Mouse (Mus musculus): Measurements from ENCODE around the gene Olfr1282. TPM values are rescaled to one million over a fixed set of nuclear protein-coding genes. Genes with fewer than 3 reads are reported as not detected.
"Not testable (repeated sequence)": the region's sequence is repeated elsewhere in the genome, so short reads cannot be mapped to it uniquely, and the experiment has no call there.

Olfr1282 gene
- not detected in 2 replicates for polyA plus RNA-seq (2012; rRNA removed)

DNA sequence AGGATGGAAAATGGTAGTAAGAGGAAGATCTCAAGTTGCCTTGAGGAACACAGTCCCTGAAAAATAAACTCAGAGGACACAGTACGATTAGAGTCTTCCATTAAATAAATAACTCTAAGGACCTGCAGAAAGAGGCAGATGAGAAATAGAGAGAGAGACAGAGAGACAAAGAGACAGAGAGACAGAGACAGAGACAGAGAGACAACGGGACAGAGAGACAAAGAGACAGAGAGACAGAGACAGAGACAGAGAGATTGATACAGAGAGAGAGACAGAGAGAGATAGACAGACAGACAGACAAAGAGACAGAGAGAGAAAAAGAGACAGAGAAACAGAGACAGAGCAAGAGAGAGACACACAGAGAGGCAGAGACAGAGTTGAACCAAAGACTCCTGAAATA lies at the start of gene Olfr1282:
TSS of gene Olfr1282 (minus strand) at position 101 of the 400 bp plus-strand sequence.
- H3K27me3 ChIP-seq (ENCODE audit: control insufficient read depth, insufficient read depth, low read length): no peaks in the 10 kb centered on the region
- H3K4me3 ChIP-seq (ENCODE audit: control insufficient read depth, low read depth, low read length): no peak within 1 kb of the TSS
- no peaks in the 10 kb centered on the region for H3K36me3 ChIP-seq (ENCODE audit: control insufficient read depth, insufficient read depth, low read length)
- H3K27ac ChIP-seq (ENCODE audit: control insufficient read depth, insufficient read depth, low read depth, low read length): no peak within 1 kb of the TSS
- no peak for TF ChIP-seq CTCF (IDR thresholded peaks at IDR 0.05; ENCODE audit: control insufficient read depth, insufficient read depth, insufficient replicate concordance, low read depth, low read length)
- no peak for TF ChIP-seq POLR2A (IDR thresholded peaks at IDR 0.05; ENCODE audit: control insufficient read depth, low read depth, low read length)
- H3K4me1 ChIP-seq (ENCODE audit: control insufficient read depth, insufficient read depth, low read length): no peaks in the 10 kb centered on the region

DNA sequence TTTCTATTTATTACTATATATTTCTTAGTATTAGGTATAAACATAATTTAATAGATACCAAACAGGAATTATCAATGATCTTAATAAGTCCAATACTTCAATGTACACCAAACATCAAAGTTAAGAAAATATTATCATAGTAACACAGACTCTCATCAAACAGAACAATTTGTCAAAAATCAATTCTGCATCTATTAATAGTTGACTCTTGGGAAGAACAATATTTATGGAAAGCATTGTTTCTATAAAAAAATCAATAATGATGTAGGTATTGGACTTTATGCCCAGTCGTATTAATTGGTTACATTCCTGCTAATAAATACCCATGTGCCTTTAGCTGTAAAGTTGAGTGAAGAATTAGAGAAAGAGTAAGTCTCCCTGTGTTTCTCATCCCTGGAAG lies 39.3 kb upstream of the Olfr1282 start, which contains the start of gene Olfr1284:
TSS of gene Olfr1284 (plus strand) at position 301 of the 400 bp plus-strand sequence.
- Histone ChIP-seq H3K4me1 (ENCODE audit: control insufficient read depth, insufficient read depth, low read length) (no peaks in the 10 kb centered on the region), H3K27ac (ENCODE audit: control insufficient read depth, insufficient read depth, low read depth, low read length) (no peak within 1 kb of the TSS)
- TF ChIP-seq CTCF (IDR thresholded peaks at IDR 0.05; ENCODE audit: control insufficient read depth, insufficient read depth, insufficient replicate concordance, low read depth, low read length) (no peak), POLR2A (IDR thresholded peaks at IDR 0.05; ENCODE audit: control insufficient read depth, low read depth, low read length) (no peak)

DNA sequence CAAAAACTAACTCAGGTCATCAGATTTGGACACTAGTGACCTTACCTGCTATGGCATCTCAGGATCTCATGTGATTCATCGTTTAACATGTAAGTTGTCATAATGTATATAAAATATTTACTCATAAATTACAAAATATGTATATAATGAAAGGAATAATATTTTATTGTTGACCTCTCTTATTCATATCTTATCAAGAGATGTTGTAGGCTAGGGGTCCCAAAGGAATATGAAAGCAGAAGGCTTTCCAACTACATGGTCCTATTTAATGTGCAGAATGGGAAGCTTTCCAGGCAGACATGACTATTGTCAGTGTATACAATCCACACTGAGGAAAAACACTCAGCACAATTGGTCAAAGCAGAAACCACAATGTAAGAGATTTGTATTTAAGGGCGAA lies 30.6 kb upstream of the Olfr1282 start, which contains the start of gene Olfr1283:
TSS of gene Olfr1283 (plus strand) at position 301 of the 400 bp plus-strand sequence.
- no peak for TF ChIP-seq CTCF (IDR thresholded peaks at IDR 0.05; ENCODE audit: control insufficient read depth, insufficient read depth, insufficient replicate concordance, low read depth, low read length)
- TF ChIP-seq POLR2A (IDR thresholded peaks at IDR 0.05; ENCODE audit: control insufficient read depth, low read depth, low read length): no peak
- H3K27me3 ChIP-seq (ENCODE audit: control insufficient read depth, insufficient read depth, low read length): no peaks in the 10 kb centered on the region
- H3K4me3 ChIP-seq (ENCODE audit: control insufficient read depth, low read depth, low read length): no peak within 1 kb of the TSS
- H3K27ac ChIP-seq (ENCODE audit: control insufficient read depth, insufficient read depth, low read depth, low read length): no peak within 1 kb of the TSS
- no peaks in the 10 kb centered on the region for H3K36me3 ChIP-seq (ENCODE audit: control insufficient read depth, insufficient read depth, low read length)
- no peaks in the 10 kb centered on the region for H3K4me1 ChIP-seq (ENCODE audit: control insufficient read depth, insufficient read depth, low read length)

More for the DNA sequence above, 39.3 kb upstream of the Olfr1282 start, which contains the start of gene Olfr1284:
- Histone ChIP-seq H3K36me3 (ENCODE audit: control insufficient read depth, insufficient read depth, low read length) (no peaks in the 10 kb centered on the region), H3K4me3 (ENCODE audit: control insufficient read depth, low read depth, low read length) (no peak within 1 kb of the TSS), H3K27me3 (ENCODE audit: control insufficient read depth, insufficient read depth, low read length) (no peaks in the 10 kb centered on the region)

DNA sequence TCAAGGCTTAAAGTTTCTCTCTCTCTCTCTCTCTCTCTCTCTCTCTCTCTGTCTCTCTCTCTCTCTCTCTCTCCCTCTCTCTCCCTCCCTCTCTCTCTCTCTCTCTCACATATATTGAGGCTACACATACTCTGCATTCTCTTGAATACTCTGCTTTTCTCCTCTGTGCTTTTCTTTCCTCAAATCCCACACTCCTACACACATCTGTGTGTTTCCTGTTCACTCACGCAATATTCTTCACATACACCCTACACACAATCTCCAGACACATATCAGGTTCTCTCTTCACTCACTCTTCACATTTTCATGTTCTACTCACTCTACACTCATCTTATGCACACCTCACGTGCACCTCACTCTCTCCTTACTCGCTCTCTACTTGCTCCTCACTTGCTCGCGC lies 2.2 kb downstream of the Olfr1282 start:
- H3K27me3 ChIP-seq (ENCODE audit: control insufficient read depth, insufficient read depth, low read length); H3K4me3 ChIP-seq (ENCODE audit: control insufficient read depth, low read depth, low read length); H3K27ac ChIP-seq (ENCODE audit: control insufficient read depth, insufficient read depth, low read depth, low read length); H3K4me1 ChIP-seq (ENCODE audit: control insufficient read depth, insufficient read depth, low read length); H3K36me3 ChIP-seq (ENCODE audit: control insufficient read depth, insufficient read depth, low read length): not testable (repeated sequence)

DNA sequence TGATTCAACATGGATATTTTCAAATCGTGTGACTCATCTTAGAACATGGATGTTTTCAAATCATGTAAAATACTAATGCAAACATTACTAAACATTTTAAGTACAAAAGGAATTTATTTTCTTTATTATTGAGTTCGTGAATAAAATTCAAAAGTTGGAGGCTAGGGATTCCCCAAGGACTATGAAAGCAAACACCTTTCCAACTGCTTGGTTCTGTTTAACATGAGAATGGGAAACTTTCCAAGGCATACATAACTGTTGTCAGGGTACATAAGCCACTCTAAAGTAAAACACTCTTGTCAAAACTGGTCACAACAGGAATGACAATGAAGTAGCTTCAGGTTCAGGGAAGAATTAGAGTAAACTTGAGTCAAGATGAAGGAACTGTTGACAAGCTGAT lies 9.7 kb downstream of the Olfr1282 start, which contains the start of gene Olfr1281:
TSS of gene Olfr1281 (plus strand) at position 301 of the 400 bp plus-strand sequence.
- no peaks in the 10 kb centered on the region for H3K4me1 ChIP-seq (ENCODE audit: control insufficient read depth, insufficient read depth, low read length)
- TF ChIP-seq POLR2A (IDR thresholded peaks at IDR 0.05; ENCODE audit: control insufficient read depth, low read depth, low read length) (no peak), CTCF (IDR thresholded peaks at IDR 0.05; ENCODE audit: control insufficient read depth, insufficient read depth, insufficient replicate concordance, low read depth, low read length) (no peak)
- H3K27ac ChIP-seq (ENCODE audit: control insufficient read depth, insufficient read depth, low read depth, low read length): no peak within 1 kb of the TSS
- H3K4me3 ChIP-seq (ENCODE audit: control insufficient read depth, low read depth, low read length): no peak within 1 kb of the TSS
- no peaks in the 10 kb centered on the region for H3K27me3 ChIP-seq (ENCODE audit: control insufficient read depth, insufficient read depth, low read length)
- H3K36me3 ChIP-seq (ENCODE audit: control insufficient read depth, insufficient read depth, low read length): no peaks in the 10 kb centered on the region

DNA sequence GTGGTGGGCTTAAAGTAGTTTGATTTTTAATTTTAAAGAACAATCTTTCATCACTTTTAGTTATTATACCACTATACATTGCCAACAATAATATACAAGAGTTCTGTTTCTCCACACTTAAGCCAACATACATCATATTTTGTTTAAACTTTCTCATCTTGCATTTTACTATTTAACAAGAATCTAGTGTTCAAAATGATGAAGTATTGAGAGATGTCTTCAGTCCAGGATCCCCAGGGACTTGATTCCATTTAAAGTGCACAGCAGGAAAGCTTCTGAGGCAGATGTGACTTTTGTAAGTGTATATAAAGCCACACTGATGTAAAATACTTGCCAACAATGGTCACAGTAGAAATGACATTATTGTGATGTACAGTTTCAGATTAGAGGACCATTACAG lies 22.2 kb downstream of the Olfr1282 start, which contains the start of gene Olfr1280:
TSS of gene Olfr1280 (plus strand) at position 301 of the 400 bp plus-strand sequence.
- Histone ChIP-seq H3K27ac (ENCODE audit: control insufficient read depth, insufficient read depth, low read depth, low read length) (no peak within 1 kb of the TSS), H3K4me1 (ENCODE audit: control insufficient read depth, insufficient read depth, low read length) (no peaks in the 10 kb centered on the region), H3K4me3 (ENCODE audit: control insufficient read depth, low read depth, low read length) (no peak within 1 kb of the TSS), H3K27me3 (ENCODE audit: control insufficient read depth, insufficient read depth, low read length) (no peaks in the 10 kb centered on the region), H3K36me3 (ENCODE audit: control insufficient read depth, insufficient read depth, low read length) (no peaks in the 10 kb centered on the region)
- TF ChIP-seq CTCF (IDR thresholded peaks at IDR 0.05; ENCODE audit: control insufficient read depth, insufficient read depth, insufficient replicate concordance, low read depth, low read length): no peak
- no peak for TF ChIP-seq POLR2A (IDR thresholded peaks at IDR 0.05; ENCODE audit: control insufficient read depth, low read depth, low read length)

DNA sequence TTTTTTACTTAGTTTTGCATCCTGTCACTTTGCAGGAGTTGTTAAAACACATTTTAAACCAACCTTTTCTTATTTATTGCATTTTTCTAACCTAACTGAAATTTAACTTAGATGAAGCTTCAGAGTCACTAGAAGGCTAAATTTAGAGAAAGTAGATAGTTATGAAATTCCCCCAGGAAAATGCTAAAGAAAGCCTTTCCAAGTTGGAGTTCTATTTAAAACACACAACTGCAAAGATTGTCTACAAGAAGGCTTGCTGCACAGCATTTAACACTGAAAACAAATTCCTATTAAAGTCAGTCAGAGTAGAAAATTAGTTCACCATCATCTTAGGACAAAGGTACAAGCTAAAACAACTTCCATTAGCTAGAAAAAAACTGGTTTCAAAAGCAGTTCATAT lies 35.5 kb downstream of the Olfr1282 start, which contains the start of gene Olfr1279:
TSS of gene Olfr1279 (plus strand) at position 262 of the 400 bp plus-strand sequence.
- TF ChIP-seq CTCF (IDR thresholded peaks at IDR 0.05; ENCODE audit: control insufficient read depth, insufficient read depth, insufficient replicate concordance, low read depth, low read length) (no peak), POLR2A (IDR thresholded peaks at IDR 0.05; ENCODE audit: control insufficient read depth, low read depth, low read length) (no peak)
- Histone ChIP-seq H3K27ac (ENCODE audit: control insufficient read depth, insufficient read depth, low read depth, low read length) (no peak within 1 kb of the TSS), H3K4me1 (ENCODE audit: control insufficient read depth, insufficient read depth, low read length) (no peaks in the 10 kb centered on the region), H3K36me3 (ENCODE audit: control insufficient read depth, insufficient read depth, low read length) (no peaks in the 10 kb centered on the region), H3K4me3 (ENCODE audit: control insufficient read depth, low read depth, low read length) (no peak within 1 kb of the TSS), H3K27me3 (ENCODE audit: control insufficient read depth, insufficient read depth, low read length) (no peaks in the 10 kb centered on the region)

DNA sequence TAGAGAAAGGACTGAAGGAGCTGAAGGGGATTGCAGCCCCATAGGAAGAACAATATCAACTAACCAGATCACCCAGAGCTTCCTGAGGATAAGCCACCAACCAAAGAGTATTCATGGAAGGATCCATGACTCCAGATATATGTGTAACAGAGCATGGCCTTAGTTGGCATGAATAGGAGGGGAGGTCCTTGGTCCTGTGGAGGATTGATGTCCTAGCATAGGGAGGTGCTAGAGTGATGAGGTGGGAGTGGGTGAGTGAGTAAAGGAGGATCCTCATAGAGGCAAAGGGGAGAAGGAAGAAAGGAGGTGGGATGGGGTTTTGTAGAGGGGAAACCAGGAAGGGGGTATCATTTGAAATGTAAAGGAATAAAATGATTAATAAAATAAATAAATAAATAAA lies 37.3 kb downstream of the Olfr1282 start:
- H3K36me3 ChIP-seq (ENCODE audit: control insufficient read depth, insufficient read depth, low read length): no peaks in the 10 kb centered on the region
- H3K27me3 ChIP-seq (ENCODE audit: control insufficient read depth, insufficient read depth, low read length): no peaks in the 10 kb centered on the region
- TF ChIP-seq POLR2A (IDR thresholded peaks at IDR 0.05; ENCODE audit: control insufficient read depth, low read depth, low read length) (no peak), CTCF (IDR thresholded peaks at IDR 0.05; ENCODE audit: control insufficient read depth, insufficient read depth, insufficient replicate concordance, low read depth, low read length) (no peak)
- H3K4me1 ChIP-seq (ENCODE audit: control insufficient read depth, insufficient read depth, low read length): no peaks in the 10 kb centered on the region
- no peak overlapping the region for H3K27ac ChIP-seq (ENCODE audit: control insufficient read depth, insufficient read depth, low read depth, low read length)
- no peak overlapping the region for H3K4me3 ChIP-seq (ENCODE audit: control insufficient read depth, low read depth, low read length)

Measured in testis, adult 2 months (tissue).